Mouse (Mus musculus) ES-E14 (cell line): ENCODE data around the gene Gamt. TPM values are rescaled to one million over a fixed set of nuclear protein-coding genes. Genes with fewer than 3 reads are reported as not detected.

Experiments used
- DNase-seq: peaks from one replicate; pipeline ENCODE4 v3.0.0-alpha.2; 2013; ENCODE audit warnings: low read depth, low spot score
- H3K27ac ChIP-seq: 2 replicates; pipeline ENCODE4 v1.5.1; 2012; ENCODE audit warnings: low read depth, mild to moderate bottlenecking, low read length, moderate library complexity, mixed read lengths; ENCODE audit not compliant: poor library complexity, insufficient read depth, severe bottlenecking
- H3K36me3 ChIP-seq: 2 replicates; pipeline ENCODE4 v1.6.1; 2012; ENCODE audit warnings: mild to moderate bottlenecking, low read length, moderate library complexity, mixed read lengths; ENCODE audit not compliant: control insufficient read depth, poor library complexity, insufficient read depth, severe bottlenecking
- H3K4me1 ChIP-seq, 2 experiments: fragments of 150-350 bp in 1 of 2; sonication (generic) in 1 of 2; 2 replicates each; pipeline ENCODE4 v1.6.1; 2012; ENCODE audit warnings: low read length in 2 of 2, mild to moderate bottlenecking in 1 of 2, mixed read lengths in 1 of 2; ENCODE audit not compliant: control insufficient read depth in 2 of 2, insufficient read depth in 2 of 2, poor library complexity in 1 of 2
- H3K4me3 ChIP-seq, 2 experiments: fragments of 150-350 bp in 1 of 2; sonication (generic) in 1 of 2; 2 replicates each; pipeline ENCODE4 v1.5.1; 2012; ENCODE audit warnings: low read length in 2 of 2, low read depth in 1 of 2, mild to moderate bottlenecking in 1 of 2, mixed read lengths in 1 of 2; ENCODE audit not compliant: insufficient read depth in 1 of 2, poor library complexity in 1 of 2, severe bottlenecking in 1 of 2
- H3K9ac ChIP-seq: 2 replicates; pipeline ENCODE4 v1.6.1; 2012; ENCODE audit warnings: low read depth, mild to moderate bottlenecking, low read length, mixed read lengths; ENCODE audit not compliant: poor library complexity, insufficient read depth, severe bottlenecking
- H3K9me3 ChIP-seq: fragments of 150-350 bp; sonication (generic); 2 replicates; pipeline ENCODE4 v1.6.1; 2012; ENCODE audit warnings: low read depth, mild to moderate bottlenecking, low read length; ENCODE audit not compliant: control insufficient read depth, insufficient read depth
- CHD2 ChIP-seq: IDR thresholded peaks from 2 replicates; pipeline ENCODE4 v1.6.1; 2014; ENCODE audit warnings: mild to moderate bottlenecking, low read depth, low read length, inconsistent platforms
- HCFC1 ChIP-seq: IDR thresholded peaks from 2 replicates; pipeline ENCODE4 v1.6.1; 2012; ENCODE audit warnings: low read length, inconsistent platforms, borderline replicate concordance; ENCODE audit not compliant: insufficient read depth
- MAFK ChIP-seq: IDR thresholded peaks from 2 replicates; pipeline ENCODE4 v1.6.1; 2014; ENCODE audit warnings: mild to moderate bottlenecking, low read depth, low read length, inconsistent platforms; ENCODE audit not compliant: insufficient read depth
- ZC3H11A ChIP-seq: IDR thresholded peaks from 2 replicates; pipeline ENCODE4 v1.6.1; 2012; ENCODE audit warnings: low read depth, mild to moderate bottlenecking, inconsistent platforms, low read length, borderline replicate concordance
- ZNF384 ChIP-seq: IDR thresholded peaks from 2 replicates; pipeline ENCODE4 v1.6.1; 2012; ENCODE audit warnings: low read depth, low read length, inconsistent platforms
- in situ Hi-C, 2 experiments: fragments of 600-800 bp; cut with MboI; formaldehyde crosslinking; loops; one replicate each; pipeline ENCODE4 v1.15.1; 2025; ENCODE audit warnings: low sequenced_read_pairs in 2 of 2, inconsistent platforms in 1 of 2; ENCODE audit not compliant: unreplicated experiment in 2 of 2
- total RNA-seq: library from RNA; depleted of rRNA; stranded (reverse); fragments of 300-350 nt; gene quantifications from 2 replicates; pipeline ENCODE4 v1.2.3, GENCODE M21; 2012

Gene Gamt
- total RNA-seq, 1 experiment = 2.9 TPM

DNA sequence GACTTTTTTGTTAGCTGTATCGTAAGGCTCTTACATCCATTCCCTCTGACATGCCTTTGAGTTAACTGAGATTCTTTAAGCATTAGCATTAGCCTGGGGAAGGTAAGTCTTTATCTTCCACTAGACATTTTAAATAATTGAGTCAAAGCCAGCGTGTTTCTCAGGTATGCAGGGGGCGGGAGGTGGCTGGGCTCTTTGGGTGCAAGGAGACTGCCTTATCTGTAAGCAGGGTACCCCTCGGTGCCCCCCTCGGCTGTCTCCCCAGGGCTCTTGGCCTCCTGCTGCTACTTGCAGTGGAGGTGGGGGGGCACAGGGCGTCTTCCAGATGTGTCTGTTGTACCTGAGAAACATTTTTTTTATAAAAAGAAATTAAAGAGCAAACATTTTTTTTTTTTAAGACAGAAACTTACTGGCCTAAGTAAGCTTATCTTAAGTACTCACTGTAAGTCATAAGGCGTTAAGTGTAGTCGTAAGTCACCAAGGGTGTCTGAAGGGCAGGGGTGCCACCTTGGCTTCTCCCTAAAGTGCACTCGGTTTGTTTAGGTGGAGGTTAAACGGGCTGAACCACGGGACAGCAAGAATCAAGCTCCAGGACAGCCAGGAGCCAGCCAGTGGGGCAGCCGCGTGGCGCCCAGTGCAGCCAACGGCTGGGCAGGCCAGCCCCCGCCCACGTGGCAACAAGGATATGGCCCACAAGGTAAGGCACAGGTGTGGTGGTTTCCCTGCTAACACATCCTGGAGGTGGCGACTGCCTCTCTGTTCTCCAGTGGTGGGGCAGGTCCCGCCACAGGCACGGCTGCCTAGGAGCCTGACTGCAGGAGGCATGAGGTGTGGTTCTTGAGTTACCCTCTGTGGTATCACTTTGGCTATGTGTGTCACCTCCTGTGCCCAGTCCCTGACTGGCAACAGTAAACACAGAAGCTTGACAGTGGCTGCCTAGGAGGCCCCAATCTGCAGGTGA, 21.9 kb upstream of the Gamt start:
- no peak for DNase-seq
- H3K4me3 ChIP-seq = no peak overlapping the region
- no peaks in the 10 kb centered on the region for H3K9me3 ChIP-seq
- H3K27ac ChIP-seq = no peak overlapping the region
- no peak overlapping the region for H3K9ac ChIP-seq
- TF ChIP-seq CHD2 (no peak), MAFK (no peak), ZC3H11A (no peak), HCFC1 (no peak)
- in situ Hi-C loops = no loop called here
- H3K4me1 ChIP-seq = peaks cover 0 to 19% of the 10 kb centered on the region in 2 experiments; a peak in 1 of 4 replicates
- H3K36me3 ChIP-seq = peaks cover 85% of the 10 kb centered on the region

DNA sequence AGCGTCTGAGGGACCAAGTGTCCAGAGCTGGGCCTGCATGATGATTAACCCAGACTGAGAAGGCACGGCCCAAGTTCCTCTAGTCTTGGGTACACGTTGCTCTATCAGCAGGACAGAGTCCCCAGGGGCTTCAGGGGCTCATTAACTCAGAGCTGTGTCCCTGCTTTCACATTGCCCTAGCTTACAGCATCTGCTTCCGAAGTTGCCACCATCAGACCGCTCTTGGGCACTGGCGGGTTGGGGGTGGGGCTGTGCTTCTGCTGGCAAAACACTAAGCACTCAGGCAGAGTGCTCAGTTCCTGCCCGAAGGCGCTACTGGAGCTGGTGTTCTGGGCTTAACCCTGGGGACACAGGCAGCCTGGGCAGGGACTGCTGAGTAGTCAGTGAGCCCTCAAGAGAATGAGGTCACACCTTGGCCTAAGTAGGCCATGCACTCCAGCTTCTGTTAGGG, 21.1 kb upstream of the Gamt start:
- Histone ChIP-seq H3K4me1 (peaks cover 0 to 19% of the 10 kb centered on the region in 2 experiments; a peak in 1 of 4 replicates), H3K36me3 (peaks cover 85% of the 10 kb centered on the region), H3K4me3 (no peak overlapping the region), H3K27ac (no peak overlapping the region), H3K9me3 (no peaks in the 10 kb centered on the region), H3K9ac (no peak overlapping the region)
- DNase-seq = no peak
- TF ChIP-seq ZNF384 (no peak), CHD2 (no peak), HCFC1 (no peak), ZC3H11A (no peak), MAFK (no peak)
- in situ Hi-C loops = no loop called here

DNA sequence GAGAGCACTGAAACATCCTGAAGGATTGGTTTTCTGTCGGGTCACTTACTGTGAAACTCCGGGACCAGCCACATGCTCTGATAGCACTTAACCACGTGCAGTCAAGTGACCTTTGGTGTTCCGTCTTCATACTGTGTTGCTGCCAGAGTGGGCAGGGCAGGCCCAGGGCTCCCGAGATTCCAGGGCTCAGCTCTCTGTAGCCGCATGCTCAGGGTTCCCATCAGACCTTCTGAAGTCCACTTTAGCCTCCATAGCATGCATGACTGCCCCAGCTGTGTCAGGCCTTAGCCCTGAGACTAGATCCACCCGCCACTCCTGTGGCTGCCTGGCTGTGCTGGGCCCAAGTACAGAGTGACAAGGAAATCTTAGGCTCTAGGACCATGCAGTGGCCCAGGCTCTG, 20.5 kb upstream of the Gamt start:
- Histone ChIP-seq H3K4me3 (no peak overlapping the region), H3K9me3 (no peaks in the 10 kb centered on the region), H3K4me1 (peaks cover 0 to 19% of the 10 kb centered on the region in 2 experiments; a peak in 1 of 4 replicates), H3K36me3 (peaks cover 85% of the 10 kb centered on the region), H3K27ac (no peak overlapping the region), H3K9ac (no peak overlapping the region; the same call in 1 of the 2 replicates)
- TF ChIP-seq ZNF384 (no peak), HCFC1 (no peak), ZC3H11A (no peak), MAFK (no peak), CHD2 (no peak)
- in situ Hi-C loops = no loop called here
- DNase-seq = no peak

GRCm38 (mm10) chr10:80279273-80279672, 18.5 kb upstream of the Gamt start:
- Histone ChIP-seq H3K36me3 (peaks cover 82% of the 10 kb centered on the region), H3K27ac (no peak overlapping the region), H3K4me1 (peaks cover 0 to 13% of the 10 kb centered on the region in 2 experiments; a peak in 1 of 4 replicates), H3K9ac (no peak overlapping the region), H3K9me3 (no peaks in the 10 kb centered on the region), H3K4me3 (no peak overlapping the region)
- DNase-seq = no peak
- TF ChIP-seq CHD2 = no peak
- TF ChIP-seq MAFK = no peak
- no peak for TF ChIP-seq ZNF384
- TF ChIP-seq HCFC1 = no peak
- no peak for TF ChIP-seq ZC3H11A
- in situ Hi-C loops = no loop called here
